Mouse (Mus musculus) ES-E14 (cell line): ENCODE measurements around the gene Bmp6. TPM values are rescaled to one million over a fixed set of nuclear protein-coding genes. Genes with fewer than 3 reads are reported as not detected.

Experiments
- DNase-seq: peaks from one replicate; pipeline ENCODE4 v3.0.0-alpha.2; 2013; ENCODE audit warnings: low read depth, low spot score
- H3K27ac ChIP-seq: 2 replicates; pipeline ENCODE4 v1.5.1; 2012; ENCODE audit warnings: low read depth, mild to moderate bottlenecking, low read length, moderate library complexity, mixed read lengths; ENCODE audit not compliant: poor library complexity, insufficient read depth, severe bottlenecking
- H3K36me3 ChIP-seq: 2 replicates; pipeline ENCODE4 v1.6.1; 2012; ENCODE audit warnings: mild to moderate bottlenecking, low read length, moderate library complexity, mixed read lengths; ENCODE audit not compliant: control insufficient read depth, poor library complexity, insufficient read depth, severe bottlenecking
- H3K4me1 ChIP-seq, 2 experiments: fragments of 150-350 bp in 1 of 2; sonication (generic) in 1 of 2; 2 replicates each; pipeline ENCODE4 v1.6.1; 2012; ENCODE audit warnings: low read length in 2 of 2, mild to moderate bottlenecking in 1 of 2, mixed read lengths in 1 of 2; ENCODE audit not compliant: control insufficient read depth in 2 of 2, insufficient read depth in 2 of 2, poor library complexity in 1 of 2
- H3K4me3 ChIP-seq, 2 experiments: fragments of 150-350 bp in 1 of 2; sonication (generic) in 1 of 2; 2 replicates each; pipeline ENCODE4 v1.5.1; 2012; ENCODE audit warnings: low read length in 2 of 2, low read depth in 1 of 2, mild to moderate bottlenecking in 1 of 2, mixed read lengths in 1 of 2; ENCODE audit not compliant: insufficient read depth in 1 of 2, poor library complexity in 1 of 2, severe bottlenecking in 1 of 2
- H3K9ac ChIP-seq: 2 replicates; pipeline ENCODE4 v1.6.1; 2012; ENCODE audit warnings: low read depth, mild to moderate bottlenecking, low read length, mixed read lengths; ENCODE audit not compliant: poor library complexity, insufficient read depth, severe bottlenecking
- H3K9me3 ChIP-seq: fragments of 150-350 bp; sonication (generic); 2 replicates; pipeline ENCODE4 v1.6.1; 2012; ENCODE audit warnings: low read depth, mild to moderate bottlenecking, low read length; ENCODE audit not compliant: control insufficient read depth, insufficient read depth
- CHD2 ChIP-seq: IDR thresholded peaks from 2 replicates; pipeline ENCODE4 v1.6.1; 2014; ENCODE audit warnings: mild to moderate bottlenecking, low read depth, low read length, inconsistent platforms
- HCFC1 ChIP-seq: IDR thresholded peaks from 2 replicates; pipeline ENCODE4 v1.6.1; 2012; ENCODE audit warnings: low read length, inconsistent platforms, borderline replicate concordance; ENCODE audit not compliant: insufficient read depth
- MAFK ChIP-seq: IDR thresholded peaks from 2 replicates; pipeline ENCODE4 v1.6.1; 2014; ENCODE audit warnings: mild to moderate bottlenecking, low read depth, low read length, inconsistent platforms; ENCODE audit not compliant: insufficient read depth
- ZC3H11A ChIP-seq: IDR thresholded peaks from 2 replicates; pipeline ENCODE4 v1.6.1; 2012; ENCODE audit warnings: low read depth, mild to moderate bottlenecking, inconsistent platforms, low read length, borderline replicate concordance
- ZNF384 ChIP-seq: IDR thresholded peaks from 2 replicates; pipeline ENCODE4 v1.6.1; 2012; ENCODE audit warnings: low read depth, low read length, inconsistent platforms
- in situ Hi-C, 2 experiments: fragments of 600-800 bp; cut with MboI; formaldehyde crosslinking; loops; one replicate each; pipeline ENCODE4 v1.15.1; 2025; ENCODE audit warnings: low sequenced_read_pairs in 2 of 2, inconsistent platforms in 1 of 2; ENCODE audit not compliant: unreplicated experiment in 2 of 2
- total RNA-seq: library from RNA; depleted of rRNA; stranded (reverse); fragments of 300-350 nt; gene quantifications from 2 replicates; pipeline ENCODE4 v1.2.3, GENCODE M21; 2012

Bmp6 gene
- total RNA-seq, 1 experiment = 2.1 TPM

- no peak for DNase-seq
- H3K9me3 ChIP-seq = no peaks in the 10 kb centered on the region
These were observed 189.1 kb downstream of the Bmp6 start for GRCm38 (mm10) chr13:38534016-38534415.

DNA sequence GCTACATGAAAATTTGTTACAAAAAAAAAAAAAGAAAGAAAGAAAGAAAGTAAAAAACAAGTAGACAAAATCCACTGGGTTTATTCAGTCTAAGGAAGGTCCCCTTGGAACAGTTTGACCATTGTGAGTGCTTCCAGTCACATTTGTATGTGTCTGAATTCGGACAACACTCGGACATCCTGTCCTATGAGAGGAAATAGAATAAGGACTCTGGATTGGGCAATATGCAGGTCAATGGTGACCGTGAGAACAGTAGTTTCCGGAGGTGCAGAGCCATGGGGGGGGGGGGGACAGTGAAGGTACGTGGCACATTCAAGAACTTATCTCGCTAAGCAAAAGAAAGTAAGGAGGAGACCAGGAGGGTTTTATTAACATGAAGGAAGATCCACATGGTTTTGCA is 189.8 kb downstream of the Bmp6 start:
- Histone ChIP-seq H3K36me3 (no peaks in the 10 kb centered on the region), H3K9me3 (no peaks in the 10 kb centered on the region), H3K4me1 (no peaks in the 10 kb centered on the region), H3K27ac (no peak overlapping the region), H3K9ac (no peak overlapping the region), H3K4me3 (no peak overlapping the region)
- DNase-seq = no peak
- TF ChIP-seq ZC3H11A = no peak
- no peak for TF ChIP-seq ZNF384
- no peak for TF ChIP-seq CHD2
- TF ChIP-seq MAFK = no peak
- no peak for TF ChIP-seq HCFC1
- in situ Hi-C loops = no loop called here

More at GRCm38 (mm10) chr13:38534016-38534415, 189.1 kb downstream of the Bmp6 start:
- Histone ChIP-seq H3K4me3 (no peak overlapping the region), H3K27ac (no peak overlapping the region), H3K9ac (no peak overlapping the region), H3K4me1 (no peaks in the 10 kb centered on the region), H3K36me3 (no peaks in the 10 kb centered on the region)
- no peak for TF ChIP-seq ZNF384
- TF ChIP-seq ZC3H11A = no peak
- no peak for TF ChIP-seq HCFC1
- TF ChIP-seq MAFK = no peak
- no peak for TF ChIP-seq CHD2
- in situ Hi-C loops = no loop called here

- H3K4me3 ChIP-seq = no peak overlapping the region
- H3K4me1 ChIP-seq = no peaks in the 10 kb centered on the region
- no peak overlapping the region for H3K27ac ChIP-seq
- H3K9me3 ChIP-seq = no peaks in the 10 kb centered on the region
- no peaks in the 10 kb centered on the region for H3K36me3 ChIP-seq
- TF ChIP-seq ZC3H11A (no peak), CHD2 (no peak), ZNF384 (no peak), MAFK (no peak), HCFC1 (no peak)
- no peak overlapping the region for H3K9ac ChIP-seq
- in situ Hi-C loops = no loop called here
- no peak for DNase-seq
These were observed 192.6 kb downstream of the Bmp6 start for GRCm38 (mm10) chr13:38537521-38537920.

DNA sequence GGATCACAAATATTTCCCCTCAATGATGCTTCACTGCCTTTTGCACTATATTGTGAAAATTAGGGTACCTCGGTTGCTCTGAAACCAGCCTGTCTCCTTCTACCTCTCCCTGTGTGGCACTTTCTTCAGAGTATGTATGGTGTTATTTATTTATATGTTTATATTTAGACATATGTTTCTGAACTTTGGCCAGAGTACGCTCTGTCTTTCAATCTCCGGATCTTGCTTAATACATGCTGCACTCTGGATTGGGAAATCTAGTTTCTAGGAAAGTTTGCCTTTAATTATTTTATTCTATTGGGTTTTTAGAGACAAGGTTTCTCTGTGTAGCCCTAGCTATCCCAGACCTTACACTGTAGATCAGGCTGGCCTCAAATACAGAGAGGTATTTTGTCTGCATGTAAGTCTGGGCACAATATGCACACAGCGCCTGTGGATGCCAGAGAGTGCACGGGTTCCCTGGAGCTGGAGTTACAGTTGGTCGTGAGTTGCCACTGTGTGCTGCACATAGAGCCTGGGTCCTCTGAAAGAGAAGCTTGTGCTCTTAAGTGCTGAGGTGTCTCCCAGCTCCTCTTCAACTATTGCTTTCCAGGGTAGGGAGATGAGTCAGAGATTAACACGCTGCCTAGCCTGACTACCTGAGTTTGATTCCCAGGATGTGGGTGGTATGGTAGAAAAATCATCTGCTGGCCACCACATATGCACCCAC is 194.4 kb downstream of the Bmp6 start:
- no peaks in the 10 kb centered on the region for H3K4me1 ChIP-seq
- no peak for DNase-seq
- H3K4me3 ChIP-seq = no peak overlapping the region
- no peak overlapping the region for H3K27ac ChIP-seq
- no peak overlapping the region for H3K9ac ChIP-seq
- in situ Hi-C loops = no loop called here
- no peaks in the 10 kb centered on the region for H3K9me3 ChIP-seq
- TF ChIP-seq HCFC1 = no peak
- no peak for TF ChIP-seq ZNF384
- no peak for TF ChIP-seq MAFK
- TF ChIP-seq ZC3H11A = no peak
- TF ChIP-seq CHD2 = no peak
- H3K36me3 ChIP-seq = no peaks in the 10 kb centered on the region
